Mouse (Mus musculus): ENCODE data around the gene Commd7. TPM values are rescaled to one million over a fixed set of nuclear protein-coding genes. Genes with fewer than 3 reads are reported as not detected.
"Not testable (repeated sequence)": the region's sequence is repeated elsewhere in the genome, so short reads cannot be mapped to it uniquely, and the experiment has no call there.

Commd7 gene
- 9.0 and 16.2 TPM in 2 replicates for polyA plus RNA-seq (2012; rRNA removed)

DNA sequence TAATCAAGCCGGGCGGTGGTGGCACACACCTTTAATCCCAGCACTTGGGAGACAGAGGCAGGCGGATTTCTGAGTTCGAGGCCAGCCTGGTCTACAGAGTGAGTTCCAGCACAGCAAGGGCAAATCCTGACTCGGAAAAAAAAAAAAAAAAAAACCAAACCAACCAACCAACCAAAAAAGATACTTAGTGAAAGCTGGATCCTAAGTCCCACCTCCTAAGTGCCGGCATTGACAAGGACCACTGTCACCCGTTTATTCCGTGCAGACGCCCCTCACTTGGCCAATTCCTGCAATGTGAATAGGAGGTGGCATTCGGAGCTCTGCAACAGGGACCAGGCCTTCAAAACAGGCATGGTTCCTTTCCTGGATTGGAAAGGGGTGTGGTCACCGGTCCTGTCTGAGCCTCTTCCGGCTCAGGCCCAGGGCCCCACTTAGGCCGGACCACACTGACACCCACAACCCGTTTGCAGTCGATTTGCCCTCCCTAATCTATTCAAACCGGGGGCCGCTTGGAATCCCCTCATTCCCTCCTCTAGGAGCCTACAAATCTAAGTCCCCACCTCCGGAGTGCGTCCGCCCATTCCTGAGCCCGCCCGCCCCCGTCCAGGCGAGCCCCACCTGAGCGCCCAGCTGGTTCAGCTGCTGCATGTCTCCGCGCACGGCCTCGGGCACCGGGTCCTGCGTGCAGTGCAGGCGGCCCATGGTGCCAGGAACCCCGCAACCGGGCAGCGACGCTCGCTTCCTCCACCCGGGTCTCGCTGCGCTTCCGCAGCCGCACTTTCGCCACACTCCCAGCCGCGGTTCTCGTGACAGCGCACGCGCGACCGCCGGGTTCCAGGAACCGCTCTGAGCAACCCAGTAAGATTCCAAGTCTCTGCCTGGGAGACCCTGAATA lies at the start of gene Commd7:
Gene Commd7 (minus strand): TSS at position 806 of the 895 bp plus-strand sequence.
- peaks cover 16% of the 10 kb centered on the region for H3K36me3 ChIP-seq (ENCODE audit: control insufficient read depth, insufficient read depth, low read length)
- peak within 1 kb of the TSS; percentile 18 for H3K27ac ChIP-seq (ENCODE audit: insufficient read depth, low read depth, low read length)
- H3K27me3 ChIP-seq (ENCODE audit: control insufficient read depth, insufficient read depth, low read length), result no peaks in the 10 kb centered on the region
- H3K4me1 ChIP-seq (ENCODE audit: control insufficient read depth, insufficient read depth, insufficient read length, low read length), result 0 out of 2 replicates have a peak, but pooled peaks cover 2% of the 10 kb centered on the region
- H3K4me3 ChIP-seq (ENCODE audit: low read depth, low read length), result peak within 1 kb of the TSS; percentile 81
- TF ChIP-seq POLR2A (IDR thresholded peaks at IDR 0.05; ENCODE audit: low read depth, low read length) (peak; percentile 58), CTCF (IDR thresholded peaks at IDR 0.05; ENCODE audit: extremely low read depth, insufficient read length, insufficient replicate concordance, low read depth, low read length) (no peak)
- 3% methylated on average over 53 of the region's 53 CpGs for WGBS

DNA sequence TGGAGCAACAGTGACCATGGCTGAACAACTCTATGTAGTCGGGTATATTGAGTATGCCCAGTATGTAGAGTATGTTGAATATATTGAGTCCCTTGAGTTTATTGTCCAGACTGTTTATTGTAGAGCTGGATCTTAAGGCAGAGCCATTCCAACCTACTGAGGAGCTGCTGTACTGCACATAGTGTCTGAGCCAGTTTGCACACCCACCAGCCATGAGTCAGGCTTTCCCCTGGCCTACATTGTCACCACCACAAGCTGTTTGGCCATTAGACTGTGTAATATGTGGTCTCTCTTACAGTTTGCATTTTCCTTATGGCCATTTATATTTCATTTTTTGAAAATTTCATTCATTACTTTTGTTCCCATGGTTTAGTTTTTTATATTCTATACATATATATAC lies 47.4 kb upstream of the Commd7 start:
- Histone ChIP-seq H3K4me3 (ENCODE audit: low read depth, low read length) (no peak overlapping the region), H3K36me3 (ENCODE audit: control insufficient read depth, insufficient read depth, low read length) (no peaks in the 10 kb centered on the region), H3K27me3 (ENCODE audit: control insufficient read depth, insufficient read depth, low read length) (no peaks in the 10 kb centered on the region), H3K27ac (ENCODE audit: insufficient read depth, low read depth, low read length) (no peak overlapping the region), H3K4me1 (ENCODE audit: control insufficient read depth, insufficient read depth, insufficient read length, low read length) (peaks cover 7% of the 10 kb centered on the region; the same call in 1 of the 2 replicates)
- WGBS, result 90% methylated on average over 1 of the region's 1 CpGs
- TF ChIP-seq CTCF (IDR thresholded peaks at IDR 0.05; ENCODE audit: extremely low read depth, insufficient read length, insufficient replicate concordance, low read depth, low read length) (no peak), POLR2A (IDR thresholded peaks at IDR 0.05; ENCODE audit: low read depth, low read length) (no peak)

DNA sequence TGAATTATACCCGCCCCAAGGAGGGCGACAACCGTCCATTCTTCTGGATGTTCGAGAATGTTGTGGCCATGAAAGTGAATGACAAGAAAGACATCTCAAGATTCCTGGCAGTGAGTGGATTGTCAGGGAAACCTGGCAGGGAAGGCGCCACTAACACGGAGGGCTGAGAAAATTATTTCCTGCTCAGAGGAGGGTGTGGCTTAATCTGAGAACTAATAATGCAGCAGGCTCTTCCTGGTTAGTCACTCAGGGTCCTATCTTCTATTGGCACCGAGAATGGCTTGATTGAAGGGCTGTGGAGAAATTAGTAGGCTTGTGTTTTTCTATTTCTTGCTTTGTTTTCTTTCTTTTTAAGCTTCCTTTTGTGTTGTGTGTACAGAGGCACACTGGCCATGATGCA lies 45.0 kb upstream of the Commd7 start:
- Histone ChIP-seq H3K4me3 (ENCODE audit: low read depth, low read length) (no peak overlapping the region), H3K4me1 (ENCODE audit: control insufficient read depth, insufficient read depth, insufficient read length, low read length) (peaks cover 7% of the 10 kb centered on the region; the same call in 1 of the 2 replicates), H3K36me3 (ENCODE audit: control insufficient read depth, insufficient read depth, low read length) (no peaks in the 10 kb centered on the region), H3K27me3 (ENCODE audit: control insufficient read depth, insufficient read depth, low read length) (no peaks in the 10 kb centered on the region), H3K27ac (ENCODE audit: insufficient read depth, low read depth, low read length) (no peak overlapping the region)
- TF ChIP-seq POLR2A (IDR thresholded peaks at IDR 0.05; ENCODE audit: low read depth, low read length), result no peak
- TF ChIP-seq CTCF (IDR thresholded peaks at IDR 0.05; ENCODE audit: extremely low read depth, insufficient read length, insufficient replicate concordance, low read depth, low read length), result no peak
- WGBS, result 30% methylated on average over 7 of the region's 7 CpGs

DNA sequence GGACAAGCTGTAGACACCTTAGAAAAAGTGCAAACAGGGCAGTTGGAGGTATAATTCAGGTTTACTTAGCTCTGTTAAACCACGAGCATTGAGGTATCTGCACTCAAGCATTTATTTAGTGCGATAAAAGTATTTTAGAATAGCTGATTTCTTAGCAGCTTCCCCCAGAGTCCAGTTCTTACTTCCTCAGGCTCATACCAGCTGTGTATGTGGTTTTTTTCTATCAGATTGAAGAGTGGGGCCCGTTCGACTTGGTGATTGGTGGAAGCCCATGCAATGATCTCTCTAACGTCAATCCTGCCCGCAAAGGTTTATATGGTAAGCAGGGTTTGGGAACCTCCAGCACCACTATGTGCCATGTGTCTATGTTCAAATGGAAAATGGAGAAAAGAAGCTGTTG lies 44.4 kb upstream of the Commd7 start:
- 88% methylated on average over 6 of the region's 6 CpGs for WGBS

DNA sequence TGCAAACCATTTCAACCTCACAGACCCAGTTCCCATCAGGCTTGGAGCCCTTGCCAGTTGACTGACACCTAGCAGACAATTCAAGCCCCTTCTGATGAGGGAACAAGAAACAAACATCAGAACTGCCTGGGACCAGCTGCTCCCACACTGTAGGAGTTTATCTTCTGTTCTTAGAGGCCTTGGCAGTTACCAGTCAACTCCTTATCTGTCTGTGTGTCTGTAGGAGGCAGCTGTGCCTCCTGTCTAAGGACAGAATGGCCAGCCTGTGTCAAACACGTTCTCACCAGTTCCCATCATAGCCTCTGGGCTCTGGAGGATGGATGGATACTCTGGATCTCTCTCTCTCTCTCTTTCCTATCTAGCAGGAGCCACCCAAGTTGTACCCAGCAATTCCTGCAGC lies 42.8 kb upstream of the Commd7 start:
- not testable (repeated sequence) for H3K27ac ChIP-seq (ENCODE audit: insufficient read depth, low read depth, low read length); H3K27me3 ChIP-seq (ENCODE audit: control insufficient read depth, insufficient read depth, low read length); H3K4me1 ChIP-seq (ENCODE audit: control insufficient read depth, insufficient read depth, insufficient read length, low read length); H3K36me3 ChIP-seq (ENCODE audit: control insufficient read depth, insufficient read depth, low read length); H3K4me3 ChIP-seq (ENCODE audit: low read depth, low read length)
- 78% methylated on average over 1 of the region's 1 CpGs for WGBS

More for the DNA sequence above, 44.4 kb upstream of the Commd7 start:
- Histone ChIP-seq H3K27me3 (ENCODE audit: control insufficient read depth, insufficient read depth, low read length) (no peaks in the 10 kb centered on the region), H3K4me1 (ENCODE audit: control insufficient read depth, insufficient read depth, insufficient read length, low read length) (peaks cover 7% of the 10 kb centered on the region; the same call in 1 of the 2 replicates), H3K4me3 (ENCODE audit: low read depth, low read length) (no peak overlapping the region), H3K36me3 (ENCODE audit: control insufficient read depth, insufficient read depth, low read length) (no peaks in the 10 kb centered on the region), H3K27ac (ENCODE audit: insufficient read depth, low read depth, low read length) (no peak overlapping the region)
- TF ChIP-seq POLR2A (IDR thresholded peaks at IDR 0.05; ENCODE audit: low read depth, low read length) (no peak), CTCF (IDR thresholded peaks at IDR 0.05; ENCODE audit: extremely low read depth, insufficient read length, insufficient replicate concordance, low read depth, low read length) (no peak)

DNA sequence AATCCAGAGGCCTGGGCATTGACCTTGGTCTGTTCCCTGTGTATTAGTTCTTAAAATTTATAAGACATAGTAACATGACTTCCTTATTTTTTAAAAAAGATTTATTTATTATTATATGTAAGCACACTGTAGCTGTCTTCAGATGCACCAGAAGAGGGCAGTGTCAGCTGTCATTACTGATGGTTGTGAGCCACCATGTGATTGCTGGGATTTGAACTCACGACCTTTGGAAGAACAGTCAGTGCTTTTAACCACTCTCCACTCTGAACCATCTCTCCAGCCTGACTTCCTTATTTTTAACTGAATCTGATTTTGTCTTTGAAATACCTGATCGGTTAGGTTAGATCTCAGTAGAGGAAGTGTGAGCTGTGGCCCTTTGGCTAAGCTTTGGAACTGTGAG lies 40.0 kb upstream of the Commd7 start:
- Histone ChIP-seq H3K4me1 (ENCODE audit: control insufficient read depth, insufficient read depth, insufficient read length, low read length) (peaks cover 3% of the 10 kb centered on the region; the same call in 1 of the 2 replicates), H3K36me3 (ENCODE audit: control insufficient read depth, insufficient read depth, low read length) (no peaks in the 10 kb centered on the region), H3K4me3 (ENCODE audit: low read depth, low read length) (no peak overlapping the region), H3K27me3 (ENCODE audit: control insufficient read depth, insufficient read depth, low read length) (no peaks in the 10 kb centered on the region), H3K27ac (ENCODE audit: insufficient read depth, low read depth, low read length) (no peak overlapping the region)
- WGBS, result 90% methylated on average over 2 of the region's 2 CpGs
- no peak for TF ChIP-seq CTCF (IDR thresholded peaks at IDR 0.05; ENCODE audit: extremely low read depth, insufficient read length, insufficient replicate concordance, low read depth, low read length)
- TF ChIP-seq POLR2A (IDR thresholded peaks at IDR 0.05; ENCODE audit: low read depth, low read length), result no peak

DNA sequence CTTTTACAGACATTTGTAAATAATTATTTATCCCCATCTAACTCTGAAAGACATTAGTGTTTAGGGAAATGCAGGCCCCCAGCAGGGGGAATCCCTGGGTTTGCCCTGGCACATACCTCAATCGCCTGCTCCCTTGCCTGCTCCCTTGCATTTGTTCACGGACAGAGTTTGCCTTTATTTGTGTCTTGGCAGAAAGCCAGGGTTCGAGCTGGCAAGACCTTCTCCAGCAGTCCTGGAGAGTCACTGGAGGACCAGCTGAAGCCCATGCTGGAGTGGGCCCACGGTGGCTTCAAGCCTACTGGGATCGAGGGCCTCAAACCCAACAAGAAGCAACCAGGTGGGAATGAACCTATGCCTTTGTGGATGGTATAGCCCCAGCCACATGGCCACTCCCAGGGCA lies 37.5 kb upstream of the Commd7 start:
- no peak overlapping the region for H3K27ac ChIP-seq (ENCODE audit: insufficient read depth, low read depth, low read length)
- H3K36me3 ChIP-seq (ENCODE audit: control insufficient read depth, insufficient read depth, low read length), result peaks cover 3% of the 10 kb centered on the region; the same call in 1 of the 2 replicates
- H3K4me3 ChIP-seq (ENCODE audit: low read depth, low read length), result no peak overlapping the region
- H3K27me3 ChIP-seq (ENCODE audit: control insufficient read depth, insufficient read depth, low read length), result no peaks in the 10 kb centered on the region
- H3K4me1 ChIP-seq (ENCODE audit: control insufficient read depth, insufficient read depth, insufficient read length, low read length), result no peaks in the 10 kb centered on the region
- TF ChIP-seq CTCF (IDR thresholded peaks at IDR 0.05; ENCODE audit: extremely low read depth, insufficient read length, insufficient replicate concordance, low read depth, low read length) (no peak), POLR2A (IDR thresholded peaks at IDR 0.05; ENCODE audit: low read depth, low read length) (no peak)
- 44% methylated on average over 5 of the region's 5 CpGs for WGBS

All from small intestine, adult 2 months (tissue).